Mouse (Mus musculus) embryonic fibroblast, embryonic 13.5 days (primary cell): ENCODE measurements around the gene 1810010H24Rik.
A peak's percentile ranks its signal among the peaks of the same experiment; 100 is the strongest.

Experiments
- CTCF ChIP-seq: IDR thresholded peaks from 2 replicates; pipeline ENCODE4 v1.5.1; 2011; ENCODE audit warnings: mild to moderate bottlenecking, control low read depth, low read length, moderate library complexity, borderline replicate concordance; ENCODE audit not compliant: insufficient read depth
- POLR2A ChIP-seq: IDR thresholded peaks from 2 replicates; pipeline ENCODE4 v1.6.1; 2011; ENCODE audit warnings: low read depth, mild to moderate bottlenecking, control low read depth, low read length, moderate library complexity

DNA sequence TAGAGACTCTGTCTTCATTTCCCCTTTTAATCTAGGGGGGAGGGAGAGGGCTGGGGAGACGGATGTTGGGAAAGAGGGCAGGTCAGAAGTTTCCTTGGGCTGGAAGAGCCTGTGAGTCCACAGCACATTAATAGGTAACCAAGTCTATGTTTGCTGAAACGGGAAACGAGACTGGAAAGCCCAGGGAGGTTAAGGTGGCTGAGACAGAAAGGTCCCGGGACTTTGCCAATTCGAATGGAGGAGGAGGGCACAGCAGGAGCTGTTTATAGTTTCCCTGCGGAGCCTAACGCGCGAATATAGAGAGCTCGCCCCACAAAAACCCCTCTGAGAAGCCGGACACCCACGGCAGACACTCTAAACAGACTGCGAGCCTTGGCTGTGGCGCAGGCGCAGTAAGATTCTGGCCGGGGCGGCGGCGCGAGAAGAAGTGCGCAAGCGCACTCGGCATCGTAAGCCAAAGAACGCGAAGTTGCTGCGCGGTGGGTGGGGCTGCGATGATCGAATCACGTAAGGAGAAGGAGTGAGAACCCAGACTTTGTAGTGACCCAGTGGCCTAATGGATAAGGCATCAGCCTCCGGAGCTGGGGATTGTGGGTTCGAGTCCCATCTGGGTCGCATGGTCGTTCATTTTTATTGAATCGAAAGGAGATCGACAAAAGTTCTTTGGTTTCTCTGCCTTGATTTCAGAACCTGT, 13.0 kb upstream of the 1810010H24Rik start:
- TF ChIP-seq POLR2A (peak; percentile 90), CTCF (no peak)
